Mouse (Mus musculus) kidney, adult 2 months (tissue): ENCODE data around the gene Grpel1.

ENCODE experiments used
- CTCF ChIP-seq: fragments of 200-500 bp; conservative IDR thresholded peaks from 2 replicates; pipeline ENCODE4 v1.5.1; 2011; ENCODE audit warnings: low read depth, mild to moderate bottlenecking, control low read depth, low read length, moderate library complexity, mixed read lengths; ENCODE audit not compliant: insufficient read depth, insufficient read length
- POLR2A ChIP-seq: fragments of 200-500 bp; IDR thresholded peaks from one replicate; pipeline ENCODE4 v1.6.1; 2011; ENCODE audit warnings: low read depth, low read length, control low read depth

- TF ChIP-seq CTCF (peak; percentile 80), POLR2A (no peak)
These were observed 24.4 kb downstream of the Grpel1 start for GRCm38 (mm10) chr5:36489225-36489624.
